Mouse (Mus musculus) megakaryocyte, embryonic 14.5 days (primary cell): ENCODE measurements around the gene Slc43a3.

Experiments
- FLI1 ChIP-seq: IDR thresholded peaks from 2 replicates; pipeline ENCODE4 v1.6.1; 2012; ENCODE audit warnings: low read length, inconsistent platforms, mixed read lengths
- GATA1 ChIP-seq: IDR thresholded peaks from 3 replicates; pipeline ENCODE4 v1.6.1; 2012; ENCODE audit warnings: mixed read lengths, low read length, inconsistent platforms, borderline replicate concordance

DNA sequence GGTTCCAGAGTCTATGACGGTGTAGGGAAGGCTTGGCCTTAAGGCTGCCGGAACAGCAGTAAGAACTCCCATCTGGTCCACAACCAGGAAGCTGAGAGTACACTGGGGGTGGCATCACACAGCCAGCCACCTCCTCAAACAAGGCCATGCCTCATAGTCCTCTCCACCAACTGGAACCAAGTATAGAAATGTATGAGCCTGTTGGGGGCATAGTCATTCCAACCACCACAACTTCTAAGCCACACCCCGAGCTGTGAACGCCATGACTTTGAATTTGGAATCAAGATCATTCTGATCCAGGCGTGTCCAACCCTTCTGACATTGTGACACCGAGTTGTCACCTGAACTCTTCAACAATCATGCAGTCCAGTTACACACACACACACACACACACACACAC lies 3.3 kb downstream of the Slc43a3 start:
- TF ChIP-seq GATA1 (no peak), FLI1 (no peak)
